Mouse (Mus musculus) embryo, embryonic 10 days (tissue): ENCODE results near the gene Nup188.

Source experiments
- DNase-seq: peaks from one replicate; pipeline ENCODE4 v3.0.0-alpha.2; 2015; ENCODE audit warnings: low spot score

Gene Nup188

GRCm38 (mm10) chr2:30351149-30351548 lies 65.0 kb downstream of the Nup188 start:
- peak; percentile 31 for DNase-seq

- DNase-seq = no peak
These were observed 69.7 kb downstream of the Nup188 start for GRCm38 (mm10) chr2:30355861-30356260.

GRCm38 (mm10) chr2:30356266-30356665 lies 70.1 kb downstream of the Nup188 start:
- no peak for DNase-seq

GRCm38 (mm10) chr2:30356906-30357305 lies 70.7 kb downstream of the Nup188 start:
- DNase-seq = no peak

- peak; percentile 72 for DNase-seq
These were observed 71.6 kb downstream of the Nup188 start for GRCm38 (mm10) chr2:30357552-30358510.

- peak; percentile 83 for DNase-seq
These were observed 72.6 kb downstream of the Nup188 start, which contains the start of gene Sh3glb2 for GRCm38 (mm10) chr2:30358533-30359531. Sh3glb2 (minus strand) TSS chr2:30359337.

GRCm38 (mm10) chr2:30360626-30361025 lies 74.4 kb downstream of the Nup188 start:
- no peak for DNase-seq

GRCm38 (mm10) chr2:30362865-30363264 lies 76.7 kb downstream of the Nup188 start:
- no peak for DNase-seq

- DNase-seq = peak; percentile 100
These were observed 77.8 kb downstream of the Nup188 start, which contains the start of gene Miga2 for GRCm38 (mm10) chr2:30363773-30364650. Miga2 (plus strand) TSS chr2:30364233.

- no peak for DNase-seq
These were observed 79.3 kb downstream of the Nup188 start for GRCm38 (mm10) chr2:30365281-30366069.

GRCm38 (mm10) chr2:30366203-30366602 lies 80.0 kb downstream of the Nup188 start:
- no peak for DNase-seq

- DNase-seq = no peak
These were observed 85.3 kb downstream of the Nup188 start for GRCm38 (mm10) chr2:30371544-30371943.

GRCm38 (mm10) chr2:30372726-30373125 lies 86.5 kb downstream of the Nup188 start:
- DNase-seq = no peak

GRCm38 (mm10) chr2:30375893-30376292 lies 89.7 kb downstream of the Nup188 start:
- DNase-seq = no peak

GRCm38 (mm10) chr2:30377721-30378120 lies 91.5 kb downstream of the Nup188 start:
- no peak for DNase-seq

- no peak for DNase-seq
These were observed 93.1 kb downstream of the Nup188 start for GRCm38 (mm10) chr2:30379307-30379706.

- no peak for DNase-seq
These were observed 94.6 kb downstream of the Nup188 start for GRCm38 (mm10) chr2:30380564-30381376.

GRCm38 (mm10) chr2:30381377-30381725 lies 95.2 kb downstream of the Nup188 start:
- no peak for DNase-seq

GRCm38 (mm10) chr2:30384814-30385213 lies 98.6 kb downstream of the Nup188 start:
- no peak for DNase-seq

GRCm38 (mm10) chr2:30385591-30385990 lies 99.4 kb downstream of the Nup188 start:
- DNase-seq = no peak
